Mouse (Mus musculus): ENCODE measurements around the gene Lig4. TPM values are rescaled to one million over a fixed set of nuclear protein-coding genes. Genes with fewer than 3 reads are reported as not detected.

Lig4 gene
- total RNA-seq (2021): 1 to 10 TPM; 8.3 to 9.7 TPM
- long read RNA-seq, experiment 1, full-length matches to known transcripts: 2 of 3 reads
- long read RNA-seq, experiment 1, partial matches to known transcripts: 0 of 3 reads
- long read RNA-seq, experiment 1, other reads (novel, unspliced or antisense): 1 of 3 reads
- long read RNA-seq, experiment 2: 0 reads

GRCm38 (mm10) chr8:9977573-9978314 is at the start of gene Lig4, which contains the start of gene Abhd13:
Gene Lig4, minus strand, starts transcription at chr8:9977686.
Gene Abhd13, plus strand, starts transcription at chr8:9977707.
- peak; percentile 98 to 99 for DNase-seq

DNA sequence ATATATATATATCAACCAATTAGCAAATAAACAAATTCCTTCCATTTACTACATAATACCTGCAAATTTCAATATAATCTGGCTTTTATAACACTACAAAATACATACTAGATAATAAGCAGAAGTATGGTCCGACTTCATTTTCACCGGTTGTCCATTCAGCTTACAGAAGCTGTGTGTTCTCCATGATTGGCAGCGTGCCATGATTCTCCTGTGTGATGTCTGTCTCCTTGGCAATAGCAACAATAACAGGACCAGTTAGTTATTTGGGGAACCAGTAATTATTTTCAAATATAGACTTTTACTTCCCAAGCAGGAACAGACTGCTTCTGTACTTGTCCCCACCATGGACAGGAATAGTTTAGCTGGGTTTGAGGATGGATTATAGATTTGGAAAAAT is 39.7 kb upstream of the Lig4 start:
- DNase-seq: peak in 1 of 2 experiments; percentile 54

GRCm38 (mm10) chr8:10016252-10016651 is 38.8 kb upstream of the Lig4 start:
- peak in 1 of 2 experiments; percentile 29 for DNase-seq

GRCm38 (mm10) chr8:10007660-10008028 is 30.2 kb upstream of the Lig4 start:
- DNase-seq: no peak

- peak; percentile 53 to 59 for DNase-seq
Observed at GRCm38 (mm10) chr8:10006986-10007659, 29.6 kb upstream of the Lig4 start.

GRCm38 (mm10) chr8:10006156-10006985 is 28.9 kb upstream of the Lig4 start, which contains the start of gene Tnfsf13b:
Gene Tnfsf13b, plus strand, starts transcription at chr8:10006467.
- peak; percentile 20 to 32 for DNase-seq

- DNase-seq: no peak
Observed at GRCm38 (mm10) chr8:10004115-10004514, 26.6 kb upstream of the Lig4 start.

DNA sequence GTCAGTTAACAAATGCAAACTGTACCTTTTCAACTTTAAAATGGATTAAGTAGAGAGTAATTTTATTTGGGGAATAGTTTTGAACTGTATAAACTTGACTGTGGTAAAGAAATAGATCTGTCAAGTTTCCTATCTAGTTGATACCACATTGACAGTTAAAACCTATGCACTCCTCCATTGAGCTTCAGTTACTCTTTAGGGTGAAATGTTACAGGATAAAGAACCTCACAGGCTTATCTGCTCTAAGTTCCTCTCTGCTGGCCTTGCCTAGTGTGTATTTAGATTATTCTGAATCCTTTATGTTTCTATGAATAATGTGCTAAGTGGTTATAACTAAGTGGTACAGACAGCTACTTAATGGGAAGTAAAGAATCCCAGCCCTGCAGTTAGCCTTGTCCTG is 2.7 kb upstream of the Lig4 start:
- no peak for DNase-seq

GRCm38 (mm10) chr8:9979746-9980145 is 2.3 kb upstream of the Lig4 start:
- no peak for DNase-seq

DNA sequence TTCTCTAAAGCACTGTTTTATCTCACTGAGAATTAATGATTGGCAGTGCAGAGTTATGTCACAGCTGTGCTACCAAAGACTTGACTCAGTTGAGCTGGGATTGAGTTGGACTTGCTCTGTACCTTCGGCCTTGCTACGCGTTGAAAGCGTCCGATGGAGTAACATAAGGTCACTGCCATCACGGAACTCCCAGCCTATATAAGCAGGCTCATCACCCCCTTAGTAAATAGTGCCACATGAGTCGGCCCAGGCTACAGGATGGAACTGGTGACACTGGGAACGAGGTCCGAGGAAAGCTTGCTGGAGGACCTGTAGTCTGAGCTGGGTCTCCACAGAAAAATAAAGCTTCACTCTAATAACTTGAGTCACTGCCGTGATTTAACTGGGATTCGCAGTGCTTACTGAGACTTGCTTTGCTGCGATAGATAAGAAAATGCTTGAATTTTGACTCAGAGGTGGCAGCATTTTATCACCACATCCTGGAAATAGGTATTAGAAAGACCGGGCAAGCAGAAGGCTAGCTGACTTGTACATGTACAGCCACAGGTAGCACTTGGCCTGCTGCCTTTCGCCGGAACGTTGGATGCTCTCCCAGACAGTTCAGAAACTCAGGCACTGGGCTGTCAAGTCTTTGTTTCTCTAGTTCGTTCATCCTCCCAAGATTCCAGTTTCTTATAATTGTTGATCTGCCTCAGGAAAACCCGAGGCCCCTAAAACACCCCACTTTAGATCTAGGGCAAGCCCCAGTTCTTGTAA is 1.2 kb upstream of the Lig4 start:
- DNase-seq: peak in 1 of 2 experiments; percentile 7

DNA sequence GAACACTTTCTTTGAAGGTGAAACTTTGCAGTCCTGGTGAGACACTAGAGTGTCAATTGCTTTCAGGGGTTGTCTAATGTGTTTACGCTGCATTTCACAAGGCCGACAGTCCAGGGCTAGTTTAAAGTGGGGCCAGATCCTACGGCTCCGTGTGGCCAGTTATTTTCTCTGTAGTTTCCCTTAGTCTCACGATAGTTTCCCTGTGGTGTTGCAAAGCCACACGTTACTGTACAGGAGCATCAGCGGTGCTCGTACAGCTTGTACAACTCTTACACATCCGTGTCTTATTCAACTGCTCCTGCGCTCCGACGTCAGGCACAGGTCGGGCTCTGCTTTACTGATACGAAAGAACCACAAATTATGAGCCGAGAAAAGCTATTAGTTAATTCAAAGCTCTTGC is 470 bp downstream of the Lig4 start:
- peak in 1 of 2 experiments; percentile 8 for DNase-seq

- DNase-seq: peak; percentile 99
Observed at GRCm38 (mm10) chr8:9975898-9976611, 1.4 kb downstream of the Lig4 start.

DNA sequence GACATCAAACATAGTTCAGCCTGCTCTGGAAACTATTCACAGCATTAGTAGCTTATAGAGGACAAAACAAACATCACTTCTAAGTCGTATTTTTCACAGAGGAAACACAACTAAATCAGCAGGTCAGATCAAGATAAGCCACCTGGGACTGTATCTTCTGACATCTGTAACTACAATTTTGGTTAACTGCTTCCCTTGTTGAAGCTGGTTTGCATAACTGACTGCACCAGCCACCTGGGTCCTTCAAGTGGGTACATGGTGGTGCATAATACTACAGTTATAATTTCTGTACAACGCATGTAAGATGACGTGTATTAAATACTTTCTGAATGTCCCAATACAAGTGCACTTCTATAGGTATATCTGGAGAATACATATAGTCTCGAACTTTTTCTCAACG is 2.2 kb downstream of the Lig4 start:
- DNase-seq: no peak

GRCm38 (mm10) chr8:9971866-9972265 is 5.6 kb downstream of the Lig4 start:
- no peak for DNase-seq

DNA sequence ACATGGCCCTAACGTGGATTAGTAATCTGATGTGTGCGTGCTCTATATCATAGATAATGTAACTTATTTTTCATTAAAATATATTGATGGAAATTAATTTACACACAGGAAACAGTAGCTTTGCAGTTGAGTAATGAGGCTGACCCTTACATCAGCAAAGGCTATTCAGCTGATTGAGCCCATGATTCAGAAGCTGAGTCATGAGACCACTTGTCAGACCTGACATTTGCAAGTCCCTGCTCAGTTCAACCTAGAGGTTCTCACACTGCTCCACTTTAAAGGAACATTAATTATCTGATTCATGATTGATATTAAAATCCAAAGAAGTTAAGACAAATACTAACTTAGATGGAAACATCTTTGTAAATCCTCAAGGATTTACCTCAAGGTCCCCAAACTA is 17.6 kb downstream of the Lig4 start:
- peak; percentile 31 to 41 for DNase-seq

DNA sequence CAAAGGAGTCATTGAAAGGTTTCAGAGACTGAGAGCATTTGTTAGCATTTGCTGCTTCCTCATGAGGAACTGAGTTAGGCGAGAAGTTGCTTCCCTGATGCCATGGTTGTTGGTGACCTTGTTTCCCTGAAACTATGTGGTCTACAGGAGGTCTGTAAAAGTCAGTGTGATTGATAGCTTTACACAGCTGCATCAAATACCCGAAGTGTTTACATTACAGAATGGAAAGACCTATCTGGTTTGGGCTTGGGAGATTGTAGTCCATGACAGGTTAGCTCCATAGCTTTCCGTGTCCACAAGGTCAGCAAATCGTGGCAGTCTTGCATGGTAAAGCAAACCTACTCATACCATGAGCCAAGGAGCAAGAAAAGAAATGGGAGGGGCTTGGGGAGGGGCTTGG is 19.1 kb downstream of the Lig4 start:
- DNase-seq: no peak

- DNase-seq: no peak
Observed at GRCm38 (mm10) chr8:9949134-9949890, 28.2 kb downstream of the Lig4 start.

GRCm38 (mm10) chr8:9935574-9935973 is 41.9 kb downstream of the Lig4 start:
- DNase-seq: no peak

DNA sequence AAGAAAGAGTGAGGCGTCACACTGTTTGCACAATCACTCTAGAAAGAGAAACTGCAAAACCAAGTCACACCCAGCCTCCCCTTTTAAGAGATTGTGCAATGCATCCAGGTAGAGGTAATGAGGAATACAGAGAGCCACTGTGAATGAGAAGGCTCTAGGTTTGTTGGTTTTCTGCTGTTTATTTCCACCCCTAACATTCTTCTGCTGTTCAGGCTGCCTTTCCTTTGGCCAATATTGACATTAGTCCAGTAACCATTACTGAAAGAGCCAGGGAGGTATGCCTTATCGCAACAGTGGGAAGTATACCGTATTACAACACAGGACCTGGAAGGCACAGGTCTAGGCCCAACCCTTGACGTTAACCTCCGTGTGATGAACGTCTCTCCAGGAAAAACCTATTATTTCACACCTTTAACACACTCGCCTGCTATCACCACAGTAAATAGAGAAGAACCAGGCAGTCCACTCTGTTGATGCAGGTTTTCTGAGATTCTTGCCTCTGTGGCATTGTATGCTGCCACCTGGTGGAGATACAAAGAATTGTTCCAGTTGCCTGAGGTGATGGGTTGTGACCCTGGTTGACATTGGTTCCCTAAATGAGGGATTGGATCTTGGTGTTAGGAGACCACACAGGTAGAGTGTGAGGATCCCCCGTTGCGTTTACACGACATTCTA is 42.5 kb downstream of the Lig4 start:
- DNase-seq: peak; percentile 24 to 40

Measured in adrenal gland, postnatal 36 days (tissue).